Mouse (Mus musculus) brain, adult 2 months (tissue): ENCODE measurements at regions not wholly inside any gene's neighbourhood (a gene's known extent, or its start where the extent isn't known, plus 50 kb on each side); places are given as distances from the start of the nearest gene placed in this dataset.

ENCODE experiments used
- DNase-seq: peaks from one replicate; pipeline ENCODE4 v3.0.0; 2011; ENCODE audit warnings: low read depth, low spot score

- DNase-seq = no peak
Observed at GRCm38 (mm10) chr7:113113266-113113893, 93.9 kb upstream of the Arntl start.

GRCm38 (mm10) chr7:113117599-113117998 is 89.7 kb upstream of the Arntl start:
- DNase-seq = no peak

- peak; percentile 68 for DNase-seq
Observed at GRCm38 (mm10) chr7:113121911-113122319, 85.3 kb upstream of the Arntl start.

DNA sequence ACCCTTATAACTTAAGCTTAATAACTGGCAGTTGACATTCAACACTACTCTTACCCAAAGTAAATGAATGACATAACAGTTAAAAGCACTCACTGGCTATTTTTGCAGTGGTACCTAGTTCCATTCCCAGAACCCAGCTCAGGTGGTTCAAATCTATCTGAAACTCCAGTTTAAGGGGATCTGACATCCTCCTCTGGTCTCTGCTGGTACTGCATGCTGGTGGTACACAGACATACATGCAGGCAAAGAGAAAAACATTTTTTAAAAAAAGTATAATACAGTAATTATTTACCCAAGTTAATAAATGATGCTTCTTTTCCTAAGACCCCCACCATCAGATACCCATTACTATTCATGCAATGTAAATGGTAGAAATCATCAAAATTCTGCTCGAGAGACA is 81.3 kb upstream of the Arntl start:
- no peak for DNase-seq

GRCm38 (mm10) chr7:113130552-113130951 is 76.7 kb upstream of the Arntl start:
- no peak for DNase-seq

DNA sequence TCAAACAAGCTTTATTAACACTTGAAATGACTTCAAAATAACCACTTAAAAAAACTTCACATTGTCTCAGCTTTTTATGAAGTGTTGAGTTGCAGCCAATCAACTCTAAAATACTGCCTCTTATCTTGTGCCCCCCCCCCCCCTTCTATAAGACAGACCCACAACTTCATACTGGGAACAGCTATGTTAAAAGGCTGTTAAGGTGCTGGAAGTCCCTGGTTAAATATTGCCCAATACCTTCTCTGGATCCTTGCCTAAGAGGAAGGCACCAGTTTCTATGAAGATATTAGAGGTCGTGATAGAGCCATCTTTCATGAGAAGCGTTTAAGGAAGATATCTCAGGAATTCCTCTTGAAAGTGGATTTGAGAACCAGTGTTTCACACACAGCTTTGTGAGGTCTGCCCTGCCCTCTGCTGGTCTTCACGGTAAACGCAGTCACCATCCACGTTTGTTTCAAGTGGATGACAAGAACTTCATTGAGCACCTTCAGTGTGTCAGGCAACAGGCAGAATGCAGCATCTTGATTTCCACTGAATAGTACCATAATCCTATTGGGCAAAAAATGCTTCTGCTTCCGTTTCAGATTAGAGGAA is 75.2 kb upstream of the Arntl start:
- peak; percentile 94 for DNase-seq

- DNase-seq = no peak
Observed at GRCm38 (mm10) chr7:113133891-113134290, 73.4 kb upstream of the Arntl start.

DNA sequence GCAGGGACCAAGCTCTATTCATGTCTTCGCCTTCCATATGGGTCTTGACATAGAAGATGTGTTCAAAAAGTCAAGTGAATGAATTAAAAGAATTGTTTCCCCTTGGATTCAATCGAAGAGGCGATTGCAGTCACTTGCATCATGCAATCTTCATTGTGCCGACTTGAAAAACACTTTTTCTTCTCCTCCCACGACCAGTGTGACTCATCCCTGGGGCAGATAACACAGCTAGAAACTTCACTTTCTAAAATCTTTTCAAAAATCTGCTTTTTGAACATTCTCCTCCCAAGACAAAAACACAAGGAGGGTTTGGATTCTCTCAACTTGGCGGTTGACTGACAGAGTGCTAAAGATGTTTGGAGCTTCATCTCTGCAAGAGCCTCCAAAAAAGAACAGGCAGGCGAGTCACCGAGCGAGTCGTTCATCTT is 67.2 kb upstream of the Arntl start:
- peak; percentile 89 for DNase-seq

DNA sequence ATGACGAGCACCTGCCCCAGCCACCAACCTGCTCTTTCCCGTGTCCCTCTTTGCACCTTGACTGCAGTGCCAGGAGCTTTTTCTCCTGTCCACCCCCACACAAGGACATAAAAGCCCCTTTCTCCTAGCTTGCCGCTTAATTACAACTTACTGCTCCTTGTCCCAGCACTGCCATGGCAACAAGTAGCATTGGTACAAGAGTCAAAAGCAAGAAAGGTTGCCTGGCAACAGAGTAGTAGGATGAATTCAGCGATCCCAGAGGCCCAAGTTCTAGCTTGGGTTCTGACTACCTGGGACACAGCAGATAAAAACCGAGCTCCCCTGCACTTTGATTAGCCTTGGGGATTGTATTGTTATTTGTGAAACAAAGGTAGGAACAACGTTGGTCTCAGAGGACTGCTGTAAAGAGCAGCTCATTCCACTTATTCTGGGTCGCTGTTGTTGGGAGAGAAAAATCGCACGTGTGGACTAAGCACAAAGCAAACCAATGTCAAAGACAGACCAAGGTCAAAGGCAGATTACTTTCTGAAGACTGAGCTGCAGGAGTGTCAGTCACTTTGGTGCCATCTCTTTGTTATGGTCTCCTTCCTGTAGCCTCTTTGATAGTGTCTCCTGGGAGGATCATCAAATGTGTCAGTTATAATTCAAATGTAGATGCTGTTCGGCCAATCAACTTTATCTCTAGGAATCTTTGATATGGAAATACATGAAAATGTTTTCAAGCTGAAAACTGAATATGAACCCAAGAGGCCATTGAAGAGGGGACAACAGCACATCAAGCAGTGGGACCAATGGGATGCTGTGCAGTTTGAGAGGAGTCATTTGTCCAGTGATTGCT is 65.2 kb upstream of the Arntl start:
- peak; percentile 78 for DNase-seq

GRCm38 (mm10) chr7:113143552-113143951 is 63.7 kb upstream of the Arntl start:
- peak; percentile 91 for DNase-seq

DNA sequence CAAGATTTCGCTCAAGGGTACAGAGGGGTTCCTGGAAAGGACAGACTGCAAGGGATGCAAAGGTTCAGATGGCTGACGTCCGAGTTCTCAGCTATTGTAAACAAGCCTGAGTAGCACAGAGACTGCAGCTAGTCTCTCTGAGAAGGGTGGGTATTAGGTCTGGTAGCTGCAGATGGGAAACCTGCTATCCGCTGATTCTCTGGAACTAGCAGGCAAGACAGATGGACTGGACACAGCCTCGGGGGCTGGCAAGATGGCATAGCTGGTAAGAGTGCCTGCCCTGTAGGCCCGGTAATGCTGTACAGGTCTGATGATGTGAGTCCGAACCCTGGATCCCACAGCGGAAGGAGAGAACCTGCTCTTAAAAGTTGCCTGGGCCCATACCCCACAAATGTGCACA is 62.2 kb upstream of the Arntl start:
- no peak for DNase-seq

DNA sequence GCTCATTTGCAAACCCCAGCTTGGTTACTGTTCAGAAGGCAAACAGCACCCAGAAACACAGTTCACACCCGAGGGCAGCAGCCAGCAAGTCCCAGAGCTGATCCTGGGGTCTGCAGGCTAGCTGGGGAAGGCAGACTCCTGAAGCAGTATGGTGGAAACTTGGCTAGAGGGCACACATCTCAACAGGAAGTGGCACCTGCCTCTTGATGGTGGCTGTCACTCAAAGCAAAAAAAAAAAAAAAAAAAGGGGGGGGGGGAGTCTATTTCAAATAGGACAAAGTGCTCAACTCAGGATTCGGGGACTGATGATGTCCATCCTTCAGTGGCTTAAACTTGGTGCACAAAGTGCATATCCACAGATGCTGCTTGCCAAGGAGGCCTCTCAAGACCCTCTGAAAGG is 61.2 kb upstream of the Arntl start:
- DNase-seq = no peak

GRCm38 (mm10) chr7:113146526-113146925 is 60.7 kb upstream of the Arntl start:
- no peak for DNase-seq

DNA sequence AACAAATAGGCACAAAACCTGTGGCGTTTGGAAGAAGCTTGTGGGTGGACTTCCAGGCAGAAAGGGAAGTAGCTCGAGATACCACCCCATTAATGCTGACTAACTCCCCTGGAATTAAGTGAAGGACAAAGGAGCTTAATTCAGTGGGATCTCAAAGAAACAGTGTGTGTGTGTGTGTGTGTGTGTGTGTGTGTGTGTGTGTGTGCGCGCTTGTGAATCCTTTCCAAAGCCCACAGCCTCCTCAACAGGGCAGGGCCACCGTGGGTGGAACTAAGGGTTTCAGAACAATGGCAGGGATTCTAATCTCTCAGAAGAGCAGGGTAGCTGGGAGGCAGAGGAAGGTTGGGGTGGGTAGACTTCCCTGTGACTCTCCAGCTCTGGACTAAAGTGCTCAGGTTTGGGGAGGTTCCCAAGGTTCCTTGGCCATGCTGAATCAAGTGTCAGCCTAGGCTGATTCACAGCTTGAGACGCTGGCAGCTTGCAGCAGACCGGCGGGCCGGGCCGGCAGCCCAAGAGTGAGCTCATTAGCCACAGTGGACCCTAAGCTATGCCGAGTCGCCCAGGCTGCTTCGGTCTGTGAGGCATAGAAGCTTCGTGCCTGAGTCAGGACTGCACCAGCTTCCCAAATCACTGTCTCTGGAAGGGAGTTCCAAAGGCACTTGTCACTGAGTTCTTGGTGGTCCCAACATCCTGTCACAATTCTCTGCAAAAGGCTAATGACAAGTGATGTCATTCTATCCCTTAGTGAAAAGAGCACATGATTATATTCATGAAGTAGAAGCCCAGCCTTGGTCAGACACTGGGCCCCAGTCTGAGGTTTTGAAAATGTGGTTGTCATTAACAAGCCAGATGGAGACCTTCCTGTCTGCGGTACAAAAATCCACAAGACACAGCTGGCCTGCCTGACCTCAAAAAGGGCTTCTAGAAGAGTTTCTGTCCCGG is 59.6 kb upstream of the Arntl start:
- peak; percentile 74 for DNase-seq

GRCm38 (mm10) chr7:113148700-113149099 is 58.6 kb upstream of the Arntl start:
- peak; percentile 76 for DNase-seq

- no peak for DNase-seq
Observed at GRCm38 (mm10) chr7:113149966-113150470, 57.2 kb upstream of the Arntl start.

DNA sequence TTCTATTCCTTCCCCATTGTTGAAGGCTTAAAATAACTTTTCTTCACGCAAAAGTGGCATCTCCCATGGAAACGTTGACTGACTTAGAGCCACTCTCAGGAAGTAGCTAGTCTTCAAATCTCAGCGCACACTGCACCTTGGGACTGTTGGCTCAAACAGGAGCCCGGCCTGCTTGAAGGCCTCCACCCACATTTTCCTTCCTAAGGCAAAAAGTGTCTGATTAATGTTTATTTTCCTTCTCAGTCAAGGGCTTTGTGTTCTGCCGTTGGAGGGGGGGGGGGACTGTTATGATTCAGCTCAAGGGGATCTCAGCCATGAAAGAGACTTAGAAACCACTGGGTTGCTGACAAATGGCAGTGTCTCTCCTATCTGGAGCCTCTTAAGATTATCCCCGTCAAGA is 56.5 kb upstream of the Arntl start:
- DNase-seq = peak; percentile 31

GRCm38 (mm10) chr7:113151499-113151898 is 55.8 kb upstream of the Arntl start:
- DNase-seq = peak; percentile 41

DNA sequence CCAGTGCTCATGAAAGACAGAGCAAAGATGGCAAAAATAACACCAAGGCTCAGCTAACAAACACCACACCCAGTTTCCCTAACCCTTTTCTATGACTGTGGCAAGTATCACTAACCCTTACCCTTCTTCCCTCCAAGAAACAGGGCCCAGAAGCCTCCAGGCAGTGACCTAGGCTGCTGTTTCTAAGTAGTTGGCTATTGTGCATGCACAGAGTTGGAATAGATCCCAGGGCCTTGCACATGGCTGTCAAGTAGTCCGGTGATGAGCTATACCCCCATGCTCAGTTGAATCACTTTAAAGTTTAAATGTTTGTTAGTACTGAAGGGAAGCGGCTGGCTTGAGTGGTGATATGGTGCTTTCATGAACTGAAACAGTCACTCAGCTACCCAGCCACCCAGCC is 53.9 kb upstream of the Arntl start:
- DNase-seq = no peak

GRCm38 (mm10) chr7:113154066-113154465 is 53.2 kb upstream of the Arntl start:
- DNase-seq = no peak

- DNase-seq = no peak
Observed at GRCm38 (mm10) chr7:113156366-113156765, 50.9 kb upstream of the Arntl start.
